Mouse (Mus musculus): ENCODE data around the gene Lrrc20. TPM values are rescaled to one million over a fixed set of nuclear protein-coding genes. Genes with fewer than 3 reads are reported as not detected.

Gene Lrrc20
- total RNA-seq, 1 experiment from 2014 or later: 3.7 TPM

DNA sequence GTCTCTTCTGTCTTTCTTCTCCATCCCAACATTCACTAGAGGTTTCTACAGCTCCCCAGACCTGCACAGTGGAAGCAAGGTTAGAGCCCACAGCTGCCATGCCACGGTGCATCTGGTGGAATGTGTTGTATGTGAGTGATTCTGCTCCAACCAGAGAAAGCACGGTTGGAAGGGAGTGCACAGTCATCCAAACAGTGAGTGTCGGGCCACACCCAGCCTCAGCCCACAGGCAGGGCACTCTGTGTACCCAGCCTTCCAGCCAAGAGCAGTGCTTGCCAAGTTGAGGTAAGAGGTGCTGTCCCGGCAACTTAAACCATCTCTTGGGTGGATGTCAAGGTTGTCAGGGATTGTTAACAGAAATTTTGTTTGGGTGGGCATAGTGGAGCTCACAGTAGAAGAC, 10.6 kb upstream of the Lrrc20 start:
- ATAC-seq (replicated peaks in 1 of 2; ENCODE audit: insufficient read depth in 1 of 2, low FRiP score in 2 of 2, low TSS enrichment in 1 of 2, low read depth in 1 of 2, poor library complexity in 2 of 2, severe bottlenecking in 2 of 2): peak in 1 of 2 experiments; percentile 17; a peak in 1 of 4 replicates

DNA sequence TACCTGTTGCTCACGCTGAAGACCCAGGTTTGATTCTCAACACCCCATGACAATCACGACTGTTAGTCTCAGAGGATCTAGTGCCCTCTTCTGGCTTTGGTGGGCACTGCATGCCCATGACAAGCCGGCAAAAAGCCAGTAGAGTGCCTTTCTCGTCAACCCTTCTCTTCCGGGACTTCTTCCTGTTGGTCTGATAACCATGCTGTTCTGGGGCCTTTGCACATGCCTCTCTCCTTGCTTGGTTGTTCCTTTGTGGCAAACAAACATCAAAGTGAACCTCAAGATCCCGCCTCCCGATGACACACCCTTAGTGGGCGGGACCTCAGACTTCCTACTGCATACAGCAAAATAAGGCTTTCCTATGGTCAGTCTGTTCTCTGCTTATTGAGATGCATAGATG, 9.4 kb upstream of the Lrrc20 start:
- 0 out of 4 replicates have a peak, but pooled peaks of 1 of the 2 experiments have one; percentile 9 for ATAC-seq (replicated peaks in 1 of 2; ENCODE audit: insufficient read depth in 1 of 2, low FRiP score in 2 of 2, low TSS enrichment in 1 of 2, low read depth in 1 of 2, poor library complexity in 2 of 2, severe bottlenecking in 2 of 2)

DNA sequence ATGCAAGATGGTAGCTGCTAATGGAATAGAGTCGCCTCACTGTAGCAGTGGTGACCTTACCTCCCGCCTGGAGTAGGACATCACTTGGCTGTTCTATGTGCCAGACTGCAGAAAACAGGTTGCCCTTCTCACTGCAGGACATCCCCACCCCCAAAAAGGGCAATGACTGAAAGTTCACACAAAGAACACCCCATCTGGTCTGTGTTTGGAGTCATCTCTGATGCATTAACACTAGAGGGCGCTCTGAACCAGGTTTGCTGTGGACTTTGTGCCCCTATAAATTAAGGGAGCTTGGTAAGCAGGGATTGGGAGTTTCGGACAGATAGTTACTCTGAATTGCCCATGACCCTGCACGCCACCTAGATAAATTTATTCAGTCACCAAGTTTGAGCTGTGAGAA, 8.7 kb upstream of the Lrrc20 start:
- ATAC-seq (replicated peaks in 1 of 2; ENCODE audit: insufficient read depth in 1 of 2, low FRiP score in 2 of 2, low TSS enrichment in 1 of 2, low read depth in 1 of 2, poor library complexity in 2 of 2, severe bottlenecking in 2 of 2): peak; percentile 30 to 57; a peak in 2 of 4 replicates

DNA sequence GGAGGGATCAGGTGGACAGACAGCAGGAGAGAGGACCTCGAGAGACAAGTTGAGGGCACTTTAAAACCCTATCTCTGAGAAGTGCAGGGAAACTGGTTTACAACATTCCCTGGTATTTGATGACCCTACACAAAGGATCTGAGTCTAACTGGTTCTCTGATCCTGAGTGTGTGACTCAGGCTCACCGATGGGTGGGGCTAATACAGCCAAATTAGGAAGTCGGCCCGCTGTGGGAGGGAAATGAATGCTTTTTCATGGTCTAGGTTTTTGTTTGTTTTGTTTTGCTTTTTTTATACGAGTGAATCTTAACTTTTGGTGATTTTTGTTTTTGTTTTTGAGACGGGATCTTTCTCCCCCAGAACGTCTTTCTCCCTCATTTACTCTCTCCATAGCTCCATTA, 6.7 kb upstream of the Lrrc20 start:
- ATAC-seq (replicated peaks in 1 of 2; ENCODE audit: insufficient read depth in 1 of 2, low FRiP score in 2 of 2, low TSS enrichment in 1 of 2, low read depth in 1 of 2, poor library complexity in 2 of 2, severe bottlenecking in 2 of 2): no peak

DNA sequence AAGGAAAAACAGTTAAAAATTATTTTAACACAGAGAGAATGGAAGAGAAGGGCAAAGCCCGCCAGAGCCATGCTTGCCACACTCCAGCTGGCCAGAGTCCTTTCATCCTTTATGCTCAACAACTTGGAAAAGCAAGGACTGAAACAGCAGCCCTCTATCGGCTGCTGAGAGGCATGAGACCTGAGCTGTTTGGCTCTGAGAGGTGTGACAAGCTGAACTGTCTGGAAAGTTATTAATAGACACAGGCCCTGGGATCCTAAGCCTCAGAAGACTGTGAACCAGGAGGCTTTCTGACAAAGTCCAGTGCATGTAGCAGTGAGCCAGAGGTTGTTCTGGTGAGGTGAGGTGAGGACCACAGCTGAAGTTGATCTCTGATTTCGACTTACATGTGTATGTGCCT, 2.0 kb upstream of the Lrrc20 start:
- ATAC-seq (replicated peaks in 1 of 2; ENCODE audit: insufficient read depth in 1 of 2, low FRiP score in 2 of 2, low TSS enrichment in 1 of 2, low read depth in 1 of 2, poor library complexity in 2 of 2, severe bottlenecking in 2 of 2): no peak

DNA sequence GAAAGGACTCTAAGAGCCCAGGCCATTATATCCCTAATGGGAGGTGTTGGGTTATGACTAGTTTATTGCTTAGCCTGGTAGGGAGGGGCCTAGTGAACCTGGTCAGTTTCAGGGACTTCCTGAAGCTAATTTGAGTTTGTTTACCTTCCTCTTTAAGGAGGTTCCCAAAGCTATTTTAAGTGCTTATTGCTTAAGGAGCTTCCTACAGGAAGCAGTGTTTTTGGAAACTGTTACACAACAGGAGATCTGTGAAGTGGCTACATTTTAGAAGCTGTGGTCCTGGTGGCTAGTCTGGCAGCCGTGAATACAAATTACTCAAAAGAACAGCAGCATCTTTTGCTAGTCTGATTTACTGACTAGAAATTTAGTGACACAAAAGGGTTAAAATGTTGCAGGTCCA, 1.3 kb upstream of the Lrrc20 start:
- no peak for ATAC-seq (replicated peaks in 1 of 2; ENCODE audit: insufficient read depth in 1 of 2, low FRiP score in 2 of 2, low TSS enrichment in 1 of 2, low read depth in 1 of 2, poor library complexity in 2 of 2, severe bottlenecking in 2 of 2)

DNA sequence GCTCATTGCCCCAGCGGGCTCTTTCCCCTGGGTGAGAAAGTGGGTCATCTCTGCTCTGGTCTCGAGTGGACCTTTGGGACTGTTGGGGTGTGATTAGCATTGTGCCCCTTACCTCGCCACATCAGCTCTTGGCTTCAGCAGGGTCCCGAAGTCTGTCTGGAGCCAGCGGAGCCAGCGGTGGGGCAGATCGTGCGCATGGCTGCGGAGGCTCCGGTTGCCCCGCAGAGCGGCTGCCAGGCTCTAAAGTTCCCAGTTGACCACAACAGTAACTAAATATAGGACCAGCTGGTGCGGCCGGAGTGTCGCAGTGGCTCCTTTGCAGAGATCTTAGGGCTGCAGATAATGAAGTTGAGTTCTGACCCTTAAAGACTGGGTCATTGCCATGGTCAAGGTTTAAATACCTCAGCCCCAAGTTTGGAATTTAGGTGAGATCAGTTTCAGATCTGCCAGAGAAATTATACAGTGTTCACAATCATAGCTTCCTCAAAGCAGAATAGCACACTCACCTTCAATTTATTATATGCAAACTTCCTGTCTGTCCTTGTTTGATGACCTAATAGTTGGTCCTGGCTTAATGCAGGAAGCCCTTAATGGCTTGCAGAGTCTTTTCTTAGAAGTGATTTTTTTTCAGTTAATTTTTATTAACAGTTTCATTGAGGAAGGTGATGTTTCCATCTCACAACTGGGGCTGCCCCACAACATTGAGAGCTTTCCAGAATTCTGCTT, 1.0 kb downstream of the Lrrc20 start:
- ATAC-seq (replicated peaks in 1 of 2; ENCODE audit: insufficient read depth in 1 of 2, low FRiP score in 2 of 2, low TSS enrichment in 1 of 2, low read depth in 1 of 2, poor library complexity in 2 of 2, severe bottlenecking in 2 of 2): no peak

DNA sequence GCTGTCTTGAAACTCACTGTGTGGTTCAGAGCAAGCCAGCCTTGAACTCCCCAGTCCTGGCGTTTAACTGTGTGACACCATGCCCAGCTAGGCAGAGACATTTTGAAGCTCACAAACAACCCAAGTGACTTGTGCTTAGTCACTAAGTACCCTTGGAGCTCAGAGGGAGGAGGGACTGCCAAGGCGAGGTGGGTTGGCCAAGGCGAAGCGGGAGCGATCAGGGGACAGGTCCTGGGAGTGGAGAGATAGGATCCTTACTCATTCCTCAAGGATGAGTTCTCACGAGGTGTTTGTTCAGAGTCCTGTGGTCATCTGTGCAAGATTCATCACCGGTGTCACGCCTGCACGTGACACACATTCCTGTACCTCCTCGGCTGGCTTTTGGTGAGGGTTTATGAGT, 3.9 kb downstream of the Lrrc20 start:
- ATAC-seq (replicated peaks in 1 of 2; ENCODE audit: insufficient read depth in 1 of 2, low FRiP score in 2 of 2, low TSS enrichment in 1 of 2, low read depth in 1 of 2, poor library complexity in 2 of 2, severe bottlenecking in 2 of 2): no peak

DNA sequence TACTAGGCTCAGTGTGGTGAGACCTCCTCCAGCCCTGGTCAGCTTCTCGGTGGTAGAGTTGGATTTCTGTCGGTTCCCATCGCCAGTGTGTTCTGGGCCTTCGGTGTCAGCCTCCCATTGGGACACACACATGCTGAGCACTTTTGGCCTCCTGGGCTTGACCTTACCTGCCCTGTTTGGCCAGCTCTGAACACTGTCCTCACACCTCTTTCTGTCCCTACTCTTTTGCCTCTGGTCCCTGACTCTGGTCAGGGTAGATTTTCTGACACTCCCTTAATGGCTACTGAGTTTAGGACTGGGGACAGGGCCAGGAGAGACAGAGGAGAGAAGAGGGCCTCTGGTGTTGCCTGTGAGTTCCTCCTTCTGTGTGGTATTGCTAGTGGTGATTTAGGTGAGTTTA, 4.3 kb downstream of the Lrrc20 start:
- no peak for ATAC-seq (replicated peaks in 1 of 2; ENCODE audit: insufficient read depth in 1 of 2, low FRiP score in 2 of 2, low TSS enrichment in 1 of 2, low read depth in 1 of 2, poor library complexity in 2 of 2, severe bottlenecking in 2 of 2)

DNA sequence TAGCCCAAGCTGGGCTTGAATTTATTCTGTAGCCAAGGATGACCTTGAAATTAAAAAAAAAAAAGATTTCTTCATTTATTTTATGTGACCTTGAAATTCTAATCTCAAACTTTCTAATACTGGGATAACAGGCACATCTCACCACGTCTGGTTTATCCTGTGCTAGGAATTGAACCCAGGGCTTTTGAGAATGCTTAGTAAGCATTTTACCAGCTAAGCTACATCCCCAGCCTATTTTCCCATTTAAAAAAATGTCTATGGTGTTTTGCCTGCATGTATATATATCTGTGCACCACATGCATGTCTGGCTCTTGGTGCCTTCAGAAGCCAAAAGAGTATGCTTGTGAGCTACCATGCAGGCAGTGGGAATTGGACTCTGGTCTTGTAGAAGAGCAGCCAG, 4.9 kb downstream of the Lrrc20 start:
- ATAC-seq (replicated peaks in 1 of 2; ENCODE audit: insufficient read depth in 1 of 2, low FRiP score in 2 of 2, low TSS enrichment in 1 of 2, low read depth in 1 of 2, poor library complexity in 2 of 2, severe bottlenecking in 2 of 2): no peak

DNA sequence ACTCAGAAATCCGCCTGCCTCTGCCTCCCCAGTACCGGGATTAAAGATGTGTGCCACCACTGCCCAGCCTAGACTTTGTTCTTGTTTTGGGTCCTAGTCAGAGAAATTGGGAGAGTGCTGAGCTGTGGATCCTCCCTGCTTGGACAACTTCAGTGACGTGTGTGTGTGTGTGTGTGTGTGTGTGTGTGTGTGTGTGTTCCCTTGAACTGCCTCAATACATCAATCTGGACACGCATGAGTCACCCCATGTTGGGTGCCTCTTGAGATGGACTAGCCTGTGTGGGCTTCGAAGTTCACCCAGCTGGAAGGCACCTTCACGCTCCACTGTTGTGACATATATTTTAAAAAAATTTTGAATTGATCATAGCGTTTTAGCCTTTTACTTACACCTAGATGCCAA, 7.2 kb downstream of the Lrrc20 start:
- no peak for ATAC-seq (replicated peaks in 1 of 2; ENCODE audit: insufficient read depth in 1 of 2, low FRiP score in 2 of 2, low TSS enrichment in 1 of 2, low read depth in 1 of 2, poor library complexity in 2 of 2, severe bottlenecking in 2 of 2)

DNA sequence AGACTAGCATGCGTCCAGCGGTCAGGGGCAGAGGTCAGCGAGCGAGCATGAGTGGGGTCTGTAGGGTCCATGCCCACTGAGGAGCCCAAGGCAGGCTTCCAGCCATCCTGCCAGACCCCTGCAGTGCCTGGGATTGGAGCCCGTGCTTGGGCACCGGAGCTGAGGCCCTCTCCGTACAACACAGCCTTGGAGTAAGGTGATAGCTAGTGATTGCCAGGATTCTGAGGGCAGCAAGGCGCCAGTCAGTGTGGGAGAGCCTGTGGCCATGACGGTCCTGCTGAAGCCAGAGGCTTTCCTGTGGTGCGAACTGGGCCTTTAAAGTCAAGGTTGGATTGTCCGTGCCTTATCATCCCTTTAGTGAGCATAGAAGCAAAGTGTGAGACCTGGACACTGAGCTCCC, 9.2 kb downstream of the Lrrc20 start:
- no peak for ATAC-seq (replicated peaks in 1 of 2; ENCODE audit: insufficient read depth in 1 of 2, low FRiP score in 2 of 2, low TSS enrichment in 1 of 2, low read depth in 1 of 2, poor library complexity in 2 of 2, severe bottlenecking in 2 of 2)

DNA sequence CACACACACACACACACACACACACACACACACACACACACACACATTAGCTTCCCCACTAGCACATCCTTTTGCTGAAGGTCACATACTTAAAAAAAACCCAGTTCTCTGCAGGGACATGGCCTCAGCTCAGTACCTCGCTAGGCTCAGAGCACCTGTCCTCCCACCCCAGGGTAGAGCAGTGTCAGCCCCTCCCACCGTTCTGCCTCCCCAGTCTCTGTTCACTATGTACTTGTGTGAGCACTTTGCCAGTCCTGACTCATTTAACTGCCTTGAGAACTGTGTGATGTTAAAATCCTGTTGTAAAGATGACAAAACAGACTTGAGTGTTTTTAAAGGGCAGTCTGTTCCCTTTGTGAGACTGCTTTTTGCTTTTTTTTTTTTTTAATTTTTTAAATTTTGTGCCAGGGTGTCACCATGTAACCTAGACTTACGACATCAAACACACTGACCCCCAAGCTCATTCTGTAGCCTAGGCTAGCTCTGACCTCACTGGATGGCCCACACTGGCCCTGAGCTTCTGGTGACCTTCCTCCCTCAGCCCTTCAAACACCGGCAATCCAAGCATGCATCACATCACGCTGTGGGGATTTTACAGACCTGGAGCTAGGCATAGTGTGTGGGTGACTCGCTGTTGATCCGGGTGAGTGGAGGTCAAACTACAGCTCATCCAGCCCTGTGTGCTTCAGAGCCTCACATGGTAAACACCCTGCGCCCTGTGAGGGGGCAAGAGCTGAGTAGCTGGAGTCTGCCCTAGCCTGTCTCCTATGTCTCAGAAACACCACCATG, 11.1 kb downstream of the Lrrc20 start:
- ATAC-seq (replicated peaks in 1 of 2; ENCODE audit: insufficient read depth in 1 of 2, low FRiP score in 2 of 2, low TSS enrichment in 1 of 2, low read depth in 1 of 2, poor library complexity in 2 of 2, severe bottlenecking in 2 of 2): no peak

DNA sequence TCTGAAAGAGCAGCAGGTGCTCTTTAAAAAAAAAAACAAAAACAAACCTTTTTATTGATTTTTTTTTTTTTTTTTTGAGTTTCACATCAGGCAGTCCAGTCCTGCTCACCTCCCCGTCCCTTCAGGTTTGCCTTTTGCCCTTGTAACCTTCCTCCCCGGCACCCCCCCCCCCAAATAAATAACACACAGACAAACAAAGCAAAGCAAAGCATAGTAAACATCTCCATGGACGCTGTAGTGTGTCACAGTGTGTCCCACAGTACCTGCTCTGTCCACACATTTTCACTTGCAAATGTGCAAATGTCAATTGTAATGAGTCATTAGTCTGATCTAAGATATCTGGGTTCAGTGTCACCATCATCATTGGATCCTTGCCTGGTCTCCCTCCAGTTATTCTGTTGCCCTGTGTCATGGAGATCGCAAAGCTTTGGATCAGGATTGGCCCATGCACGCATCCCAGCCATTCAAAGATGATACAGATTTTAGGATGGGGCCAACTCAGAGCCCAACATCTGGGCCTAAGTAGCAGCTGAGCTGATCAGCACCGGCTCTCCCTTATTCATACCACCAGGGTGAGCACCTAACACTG, 13.0 kb downstream of the Lrrc20 start:
- no peak for ATAC-seq (replicated peaks in 1 of 2; ENCODE audit: insufficient read depth in 1 of 2, low FRiP score in 2 of 2, low TSS enrichment in 1 of 2, low read depth in 1 of 2, poor library complexity in 2 of 2, severe bottlenecking in 2 of 2)

DNA sequence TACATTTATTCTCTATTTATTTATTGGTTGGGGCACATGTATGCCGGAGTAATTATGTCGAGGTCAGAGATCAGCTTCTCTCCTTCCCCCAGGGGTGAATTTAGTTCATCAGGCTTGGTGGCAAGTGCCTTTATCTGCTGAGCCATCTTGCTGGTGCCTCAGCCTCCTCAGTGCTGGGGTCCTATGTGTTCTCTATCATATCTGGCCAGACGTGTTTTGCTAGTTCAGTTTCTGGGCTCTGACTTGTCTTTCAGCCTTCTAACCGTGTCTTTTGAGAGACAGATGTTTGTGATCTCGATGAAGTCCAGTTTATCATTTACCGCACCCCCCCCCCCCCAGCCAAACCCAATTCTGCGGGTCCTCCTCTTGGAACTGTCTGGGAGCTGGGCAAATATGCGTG, 16.0 kb downstream of the Lrrc20 start:
- no peak; a peak in 1 of 4 replicates for ATAC-seq (replicated peaks in 1 of 2; ENCODE audit: insufficient read depth in 1 of 2, low FRiP score in 2 of 2, low TSS enrichment in 1 of 2, low read depth in 1 of 2, poor library complexity in 2 of 2, severe bottlenecking in 2 of 2)

DNA sequence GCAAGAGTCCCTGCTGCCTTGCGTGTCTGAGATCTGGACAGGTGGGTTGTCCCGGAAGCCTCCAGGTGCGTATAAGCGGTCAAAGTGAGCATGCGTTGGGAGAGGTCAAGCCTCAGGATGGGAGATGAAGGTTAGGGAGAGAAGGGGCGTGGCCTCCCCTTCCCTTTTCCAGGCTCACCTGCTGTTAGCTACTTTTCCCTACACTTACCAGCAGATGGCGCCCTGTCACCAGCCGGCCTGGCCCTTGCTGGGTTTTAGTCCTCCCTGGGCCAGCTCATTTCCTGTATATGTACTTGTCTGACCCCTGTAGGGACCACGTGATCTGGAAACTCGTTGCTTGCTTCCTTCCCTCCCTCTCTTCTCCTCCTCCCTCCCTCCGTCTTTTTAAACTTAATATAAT, 16.4 kb downstream of the Lrrc20 start:
- ATAC-seq (replicated peaks in 1 of 2; ENCODE audit: insufficient read depth in 1 of 2, low FRiP score in 2 of 2, low TSS enrichment in 1 of 2, low read depth in 1 of 2, poor library complexity in 2 of 2, severe bottlenecking in 2 of 2): peak; percentile 69 to 89

DNA sequence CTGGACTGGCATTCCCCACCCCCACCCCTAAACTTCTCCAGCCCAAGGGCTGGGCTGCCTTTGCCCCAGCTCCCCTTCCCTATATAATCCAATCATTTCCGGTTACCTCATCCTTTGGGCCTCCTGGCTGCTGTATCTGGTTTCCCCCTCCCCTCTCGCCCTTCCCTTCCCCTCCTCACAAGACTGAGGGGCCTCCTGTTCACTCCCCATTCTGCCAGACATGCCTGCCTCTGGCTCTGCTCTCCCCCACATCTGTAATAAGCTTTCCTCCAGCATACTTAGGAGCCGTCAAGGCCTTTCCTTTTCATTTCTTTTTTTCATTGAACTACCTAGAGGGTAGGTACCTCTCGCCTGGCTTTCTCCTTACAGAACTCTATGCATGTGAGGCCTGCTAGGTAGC, 19.9 kb downstream of the Lrrc20 start:
- no peak for ATAC-seq (replicated peaks in 1 of 2; ENCODE audit: insufficient read depth in 1 of 2, low FRiP score in 2 of 2, low TSS enrichment in 1 of 2, low read depth in 1 of 2, poor library complexity in 2 of 2, severe bottlenecking in 2 of 2)

DNA sequence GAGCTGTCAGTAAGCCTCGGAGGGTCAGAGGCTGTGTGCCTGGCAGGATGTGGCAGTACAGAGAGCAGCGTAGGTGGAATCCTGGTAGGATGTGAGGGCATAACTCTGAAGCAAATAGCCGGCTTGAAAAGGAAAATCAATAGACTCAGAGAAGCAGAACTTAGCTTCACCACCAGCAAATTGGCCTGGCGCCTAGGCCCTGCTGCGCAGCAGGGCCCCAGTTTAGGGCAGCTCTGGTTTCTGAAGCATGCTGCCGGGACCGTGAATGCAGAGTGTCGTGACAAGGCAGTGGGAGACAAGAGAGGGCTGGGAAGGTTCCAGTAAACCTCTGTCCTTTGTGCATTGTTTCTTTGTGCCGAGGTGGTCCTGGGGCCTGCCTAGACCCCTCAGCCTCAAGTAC, 20.6 kb downstream of the Lrrc20 start:
- 0 out of 4 replicates have a peak, but pooled peaks have one; percentile 12 to 29 for ATAC-seq (replicated peaks in 1 of 2; ENCODE audit: insufficient read depth in 1 of 2, low FRiP score in 2 of 2, low TSS enrichment in 1 of 2, low read depth in 1 of 2, poor library complexity in 2 of 2, severe bottlenecking in 2 of 2)

Data from hematopoietic stem cell, adult 5-6 weeks (primary cell).